Mouse (Mus musculus): ENCODE results near the gene D630023F18Rik.

Gene D630023F18Rik

GRCm38 (mm10) chr1:65122574-65123372 is at the start of gene D630023F18Rik:
Gene D630023F18Rik (minus strand): TSS chr1:65123214.
- DNase-seq (ENCODE audit: low spot score in 2 of 2) = no peak

GRCm38 (mm10) chr1:65171579-65171978 is 48.6 kb upstream of the D630023F18Rik start:
- DNase-seq (ENCODE audit: low spot score in 2 of 2) = no peak

GRCm38 (mm10) chr1:65169947-65170346 is 46.9 kb upstream of the D630023F18Rik start:
- DNase-seq (ENCODE audit: low spot score in 2 of 2) = no peak

GRCm38 (mm10) chr1:65169536-65169935 is 46.5 kb upstream of the D630023F18Rik start:
- no peak for DNase-seq (ENCODE audit: low spot score in 2 of 2)

GRCm38 (mm10) chr1:65167496-65167895 is 44.5 kb upstream of the D630023F18Rik start:
- DNase-seq (ENCODE audit: low spot score in 2 of 2) = no peak

- DNase-seq (ENCODE audit: low spot score in 2 of 2) = no peak
Measured at GRCm38 (mm10) chr1:65162210-65162609, 39.2 kb upstream of the D630023F18Rik start.

- DNase-seq (ENCODE audit: low spot score in 2 of 2) = no peak
Measured at GRCm38 (mm10) chr1:65156111-65156510, 33.1 kb upstream of the D630023F18Rik start.

GRCm38 (mm10) chr1:65154814-65155213 is 31.8 kb upstream of the D630023F18Rik start:
- DNase-seq (ENCODE audit: low spot score in 2 of 2) = no peak

- DNase-seq (ENCODE audit: low spot score in 2 of 2) = no peak
Measured at GRCm38 (mm10) chr1:65147971-65148370, 25.0 kb upstream of the D630023F18Rik start.

- DNase-seq (ENCODE audit: low spot score in 2 of 2) = no peak
Measured at GRCm38 (mm10) chr1:65147326-65147725, 24.3 kb upstream of the D630023F18Rik start.

- no peak for DNase-seq (ENCODE audit: low spot score in 2 of 2)
Measured at GRCm38 (mm10) chr1:65146601-65147000, 23.6 kb upstream of the D630023F18Rik start.

- DNase-seq (ENCODE audit: low spot score in 2 of 2) = no peak
Measured at GRCm38 (mm10) chr1:65144783-65145182, 21.8 kb upstream of the D630023F18Rik start.

- no peak for DNase-seq (ENCODE audit: low spot score in 2 of 2)
Measured at GRCm38 (mm10) chr1:65137560-65137959, 14.5 kb upstream of the D630023F18Rik start.

GRCm38 (mm10) chr1:65132833-65133232 is 9.8 kb upstream of the D630023F18Rik start:
- DNase-seq (ENCODE audit: low spot score in 2 of 2) = no peak

- no peak for DNase-seq (ENCODE audit: low spot score in 2 of 2)
Measured at GRCm38 (mm10) chr1:65131671-65132070, 8.7 kb upstream of the D630023F18Rik start.

GRCm38 (mm10) chr1:65130226-65130625 is 7.2 kb upstream of the D630023F18Rik start:
- no peak for DNase-seq (ENCODE audit: low spot score in 2 of 2)

- DNase-seq (ENCODE audit: low spot score in 2 of 2) = no peak
Measured at GRCm38 (mm10) chr1:65129634-65130180, 6.7 kb upstream of the D630023F18Rik start.

- DNase-seq (ENCODE audit: low spot score in 2 of 2) = no peak
Measured at GRCm38 (mm10) chr1:65119438-65119837, 3.6 kb downstream of the D630023F18Rik start, which contains the start of gene Gm28845. Gene Gm28845 (minus strand): TSS chr1:65119558.

GRCm38 (mm10) chr1:65118150-65118913 is 4.7 kb downstream of the D630023F18Rik start:
- DNase-seq (ENCODE audit: low spot score in 2 of 2) = no peak

- DNase-seq (ENCODE audit: low spot score in 2 of 2) = no peak
Measured at GRCm38 (mm10) chr1:65113536-65114172, 9.4 kb downstream of the D630023F18Rik start.

- DNase-seq (ENCODE audit: low spot score in 2 of 2) = no peak
Measured at GRCm38 (mm10) chr1:65112807-65113196, 10.2 kb downstream of the D630023F18Rik start.

Data from spleen, postnatal 4 days (tissue).